Mouse (Mus musculus) kidney, postnatal 25 days (tissue): ENCODE measurements at regions not wholly inside any gene's neighbourhood (a gene's known extent, or its start where the extent isn't known, plus 50 kb on each side); places are given as distances from the start of the nearest gene placed in this dataset.

Source experiments
- DNase-seq, 2 experiments: peaks; one replicate each; pipeline ENCODE4 v3.0.0; 2021; ENCODE audit warnings: mixed read lengths in 2 of 2

GRCm38 (mm10) chr9:68268551-68268950, 385.0 kb upstream of the Rora start:
- DNase-seq, result no peak

- DNase-seq, result peak; percentile 29 to 58
Observed at GRCm38 (mm10) chr9:68302232-68302925, 351.2 kb upstream of the Rora start.

DNA sequence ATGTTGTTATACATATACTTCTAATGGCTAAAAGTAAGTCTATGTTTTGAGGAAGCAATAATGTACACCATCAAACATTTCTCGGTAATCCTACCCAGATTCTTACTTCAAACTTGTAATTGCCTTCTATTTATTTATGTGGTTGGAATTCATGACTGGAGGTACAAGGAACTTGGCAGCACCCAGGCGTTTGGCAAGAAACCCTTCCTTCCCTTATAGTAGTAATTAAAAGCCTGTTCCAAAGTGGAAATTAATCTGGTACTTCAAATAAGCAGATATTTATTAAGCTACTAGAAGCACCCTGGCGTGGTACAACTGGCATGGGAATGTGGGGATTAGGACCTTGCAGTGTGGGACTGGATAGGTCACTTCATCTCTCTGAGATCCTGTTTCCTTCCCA, 322.9 kb upstream of the Rora start:
- DNase-seq, result no peak

DNA sequence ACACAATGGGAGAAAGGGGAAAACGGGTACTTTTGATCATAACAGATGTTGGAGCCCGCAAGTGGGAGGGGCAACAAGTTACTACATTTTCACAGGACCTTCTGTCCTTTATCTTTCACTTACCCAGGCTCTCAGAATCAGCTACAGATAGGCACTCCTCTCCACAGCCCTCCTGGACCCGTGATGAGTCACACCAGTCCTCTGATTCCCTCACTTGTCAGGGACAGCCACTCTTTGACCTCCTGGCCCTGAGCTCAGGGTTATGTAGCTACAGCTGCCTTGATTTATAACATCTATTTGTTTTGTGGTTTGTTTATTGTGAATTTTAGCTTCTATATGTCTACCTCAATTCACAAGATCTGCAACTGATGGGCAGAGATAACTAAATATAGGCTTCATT, 312.7 kb upstream of the Rora start:
- DNase-seq, result no peak

GRCm38 (mm10) chr9:68341511-68341910, 312.1 kb upstream of the Rora start:
- no peak for DNase-seq

DNA sequence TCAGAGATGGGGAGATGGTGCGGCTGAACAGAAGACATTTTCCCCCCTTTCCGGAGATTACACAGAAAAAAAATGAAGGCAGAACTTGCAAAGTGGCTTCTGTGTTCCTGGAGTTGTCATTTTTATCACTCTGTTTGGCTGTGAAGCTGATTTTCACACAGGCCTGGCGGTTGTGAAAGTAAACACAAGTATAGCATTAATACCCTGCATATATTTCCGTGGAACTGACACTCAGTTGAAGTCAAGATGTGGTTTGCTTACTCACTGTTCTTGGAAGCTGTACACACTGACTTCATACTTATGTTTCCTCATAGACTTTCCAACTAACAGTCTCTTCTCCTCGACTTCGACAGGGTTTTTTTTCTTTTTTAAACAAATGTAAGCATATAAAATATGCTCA, 306.2 kb upstream of the Rora start:
- DNase-seq, result no peak

DNA sequence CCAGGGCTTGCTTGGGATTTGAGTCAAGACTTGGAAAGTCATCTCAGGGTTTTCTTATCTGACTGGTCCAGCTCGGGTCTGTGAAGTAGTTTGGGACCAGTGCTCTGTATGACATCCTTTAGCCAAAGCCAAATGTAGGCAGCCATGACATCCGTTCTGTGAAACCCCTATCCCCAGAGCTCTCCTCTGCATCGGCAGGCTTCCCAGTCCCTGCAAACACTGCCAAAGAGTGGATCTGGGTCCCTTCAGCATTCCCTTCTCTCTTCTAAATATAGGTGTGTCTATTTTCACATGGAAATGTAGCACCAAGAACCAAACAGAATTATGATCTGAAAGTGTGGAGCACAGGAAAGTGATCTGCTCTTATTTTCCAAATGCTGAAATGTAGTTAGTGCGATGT, 302.1 kb upstream of the Rora start:
- DNase-seq, result no peak

- DNase-seq, result no peak
Observed at GRCm38 (mm10) chr9:68354470-68354869, 299.1 kb upstream of the Rora start.

DNA sequence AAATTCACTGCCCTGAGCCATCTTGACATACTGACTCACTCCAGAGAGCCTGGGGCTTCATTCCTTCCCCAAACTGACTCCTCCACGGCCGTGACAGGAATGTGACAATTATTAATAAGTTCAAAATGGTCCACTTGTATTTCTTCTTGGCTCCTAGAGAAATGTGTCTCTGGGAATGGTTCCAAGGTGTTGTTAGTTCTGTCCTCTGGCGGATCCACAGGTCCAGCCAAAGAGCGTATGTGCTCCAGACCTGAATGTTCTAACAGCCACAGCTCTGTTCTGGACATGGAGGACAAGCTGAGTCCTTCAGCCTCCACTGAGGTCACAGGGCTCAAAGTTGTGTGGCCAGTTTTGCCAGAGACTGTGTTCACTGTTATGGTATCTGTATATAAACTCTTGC, 297.5 kb upstream of the Rora start:
- no peak for DNase-seq

DNA sequence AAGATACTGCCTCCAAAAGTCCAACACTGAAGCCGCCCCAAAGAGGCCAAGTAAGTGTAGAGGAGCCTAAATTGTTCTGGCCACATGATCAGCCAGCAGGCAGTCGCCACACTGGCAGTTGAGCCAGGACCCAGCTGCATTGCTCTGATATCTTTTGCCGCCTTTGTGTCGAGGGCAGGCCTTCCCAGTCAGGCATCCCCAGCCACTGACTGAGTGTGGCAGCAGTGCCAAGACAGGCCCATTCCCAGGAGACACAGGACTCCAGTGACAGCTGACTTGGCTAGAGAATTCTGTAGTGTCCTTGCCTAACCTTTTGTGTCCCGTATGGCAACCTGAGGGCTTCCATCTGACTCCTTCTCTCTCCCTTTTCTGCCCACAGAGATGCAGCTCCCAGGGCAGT, 296.4 kb upstream of the Rora start:
- no peak for DNase-seq

GRCm38 (mm10) chr9:68366973-68367372, 286.6 kb upstream of the Rora start:
- DNase-seq, result no peak

DNA sequence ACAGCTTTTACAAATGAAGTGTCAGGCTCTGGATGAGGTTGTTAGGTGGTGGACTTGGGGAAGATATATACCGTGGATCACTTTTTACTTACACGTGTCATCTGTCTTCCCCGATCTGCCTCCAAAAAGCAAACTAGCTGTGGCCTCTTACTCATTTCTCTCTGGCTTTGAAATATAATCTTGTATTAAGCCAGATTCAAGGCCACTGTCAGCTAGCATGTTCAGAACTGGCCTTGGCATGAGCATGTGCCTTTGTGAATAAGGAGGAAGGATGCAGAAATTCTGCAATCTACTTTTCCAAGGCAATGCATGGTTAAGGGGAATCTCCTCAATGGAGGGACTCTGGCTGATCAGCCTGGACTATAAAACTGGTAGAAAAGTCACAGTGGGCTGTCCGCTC, 286.0 kb upstream of the Rora start:
- no peak for DNase-seq

DNA sequence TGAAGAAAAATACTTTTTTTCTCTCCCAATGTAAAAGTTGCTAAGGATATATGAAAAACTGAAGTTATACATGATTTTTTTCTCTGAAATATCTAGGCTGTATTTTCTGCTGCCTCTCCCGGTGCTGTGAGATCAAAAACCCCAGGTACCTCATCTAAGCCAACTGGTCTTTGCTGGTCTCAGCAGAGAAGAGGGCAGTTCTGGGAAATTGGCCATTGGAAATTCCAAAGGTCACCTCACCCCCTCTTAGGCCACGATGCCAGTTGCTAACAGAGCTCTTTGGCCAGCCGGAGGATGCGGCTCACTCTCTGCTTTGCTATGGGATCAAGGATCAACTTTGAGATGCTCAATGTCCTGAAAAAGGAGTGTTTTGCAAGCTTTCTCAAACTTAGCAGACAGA, 280.9 kb upstream of the Rora start:
- peak; percentile 68 to 82 for DNase-seq

DNA sequence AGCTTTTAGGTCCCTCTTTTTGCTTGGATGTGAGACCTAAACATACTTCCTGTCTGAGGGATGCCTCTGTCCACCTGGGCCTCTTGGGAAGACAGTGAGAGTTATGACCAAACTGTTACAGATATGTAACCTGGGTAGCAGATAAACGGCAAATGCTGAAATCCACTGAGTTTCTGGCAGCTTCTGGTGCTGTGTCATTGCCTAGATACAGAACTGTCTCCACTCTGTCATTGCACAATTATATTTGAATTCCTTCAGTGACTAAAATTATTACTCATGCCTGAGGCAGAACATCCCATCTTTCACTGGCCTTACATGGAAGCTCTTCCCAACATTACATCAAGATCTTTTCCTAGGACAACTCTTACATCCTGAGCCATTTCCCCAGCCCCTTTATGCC, 277.4 kb upstream of the Rora start:
- no peak for DNase-seq

- no peak for DNase-seq
Observed at GRCm38 (mm10) chr9:68381871-68382270, 271.7 kb upstream of the Rora start.

DNA sequence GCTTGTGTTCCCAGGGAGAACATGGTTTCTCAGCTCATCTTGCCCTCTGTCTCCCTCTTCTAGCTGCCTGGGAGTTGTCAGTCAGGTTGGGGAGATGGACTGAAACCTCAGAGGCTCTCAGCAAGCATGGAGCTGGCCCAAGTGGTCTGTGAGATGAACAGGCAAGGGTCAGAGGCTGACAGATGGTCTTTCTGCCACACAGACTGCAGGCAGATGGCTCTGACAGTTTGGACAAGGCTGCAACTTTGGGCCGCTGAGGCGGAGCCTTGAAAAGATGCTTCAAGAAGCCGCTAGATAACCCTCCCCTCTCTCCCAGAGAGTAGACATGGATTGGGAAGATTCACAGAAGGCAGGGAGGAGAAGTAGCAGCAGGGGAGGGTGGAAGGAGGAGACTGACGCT, 252.7 kb upstream of the Rora start:
- no peak for DNase-seq

GRCm38 (mm10) chr9:68402176-68402845, 251.3 kb upstream of the Rora start:
- DNase-seq, result peak in 1 of 2 experiments; percentile 24

GRCm38 (mm10) chr9:68402981-68403380, 250.6 kb upstream of the Rora start:
- DNase-seq, result no peak

DNA sequence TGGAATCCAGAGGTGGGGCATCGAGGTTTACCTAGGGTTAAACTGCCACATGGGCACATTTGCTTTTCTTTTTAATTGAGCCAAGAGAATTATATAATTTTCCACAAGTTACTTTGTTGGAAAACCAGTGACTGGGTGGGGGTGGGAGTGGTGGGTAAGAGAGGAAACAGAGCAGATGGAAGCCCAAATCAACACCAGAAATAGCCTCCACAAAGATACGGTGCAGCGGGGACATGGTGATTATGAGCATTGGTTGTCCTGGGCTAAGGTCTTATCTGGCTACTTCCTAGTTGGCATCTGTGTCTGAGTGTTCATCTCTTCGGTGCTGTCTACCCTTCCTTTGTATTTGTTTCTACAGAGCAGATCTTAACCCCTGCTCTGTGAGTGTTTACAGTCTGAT, 250.1 kb upstream of the Rora start:
- no peak for DNase-seq

DNA sequence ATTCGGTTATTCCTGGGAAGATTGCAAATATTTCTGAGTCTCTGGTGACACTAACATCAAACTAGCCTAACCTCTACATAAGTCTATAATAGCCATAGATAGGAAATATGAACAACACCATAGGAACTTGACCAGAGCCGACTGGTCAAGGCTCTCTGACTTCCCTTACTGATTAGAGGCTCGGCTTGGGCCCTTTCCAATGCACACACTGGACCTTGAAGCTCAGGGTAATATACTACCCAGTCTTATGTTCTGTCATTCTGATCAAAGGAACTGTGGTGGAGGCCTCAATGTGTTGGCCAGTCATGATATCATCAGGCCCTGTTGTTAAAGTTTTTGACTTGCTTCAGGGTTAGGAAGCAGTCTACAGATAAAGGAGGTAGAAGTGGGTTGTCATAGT, 243.8 kb upstream of the Rora start:
- DNase-seq, result no peak

DNA sequence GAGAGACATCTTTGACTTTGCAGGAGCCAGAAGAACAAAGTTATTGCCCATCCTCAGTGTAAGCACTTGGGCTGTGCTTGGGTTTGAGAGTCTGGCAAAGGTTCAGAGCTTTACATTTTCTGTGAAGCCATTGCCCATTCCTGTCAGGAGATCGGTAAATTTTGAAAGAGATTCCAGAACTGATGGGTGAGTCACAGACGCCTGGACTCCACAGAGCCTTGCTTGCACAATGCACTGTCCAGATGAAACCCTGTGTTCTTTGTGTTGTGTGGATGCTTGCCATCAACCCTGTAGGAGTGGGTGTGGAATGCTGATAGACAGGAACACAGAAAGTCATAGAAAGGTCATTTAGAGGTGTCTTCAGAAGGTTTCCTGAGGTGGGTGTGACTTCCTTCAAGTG, 227.3 kb upstream of the Rora start:
- DNase-seq, result no peak

- no peak for DNase-seq
Observed at GRCm38 (mm10) chr9:68462755-68463154, 190.8 kb upstream of the Rora start.

DNA sequence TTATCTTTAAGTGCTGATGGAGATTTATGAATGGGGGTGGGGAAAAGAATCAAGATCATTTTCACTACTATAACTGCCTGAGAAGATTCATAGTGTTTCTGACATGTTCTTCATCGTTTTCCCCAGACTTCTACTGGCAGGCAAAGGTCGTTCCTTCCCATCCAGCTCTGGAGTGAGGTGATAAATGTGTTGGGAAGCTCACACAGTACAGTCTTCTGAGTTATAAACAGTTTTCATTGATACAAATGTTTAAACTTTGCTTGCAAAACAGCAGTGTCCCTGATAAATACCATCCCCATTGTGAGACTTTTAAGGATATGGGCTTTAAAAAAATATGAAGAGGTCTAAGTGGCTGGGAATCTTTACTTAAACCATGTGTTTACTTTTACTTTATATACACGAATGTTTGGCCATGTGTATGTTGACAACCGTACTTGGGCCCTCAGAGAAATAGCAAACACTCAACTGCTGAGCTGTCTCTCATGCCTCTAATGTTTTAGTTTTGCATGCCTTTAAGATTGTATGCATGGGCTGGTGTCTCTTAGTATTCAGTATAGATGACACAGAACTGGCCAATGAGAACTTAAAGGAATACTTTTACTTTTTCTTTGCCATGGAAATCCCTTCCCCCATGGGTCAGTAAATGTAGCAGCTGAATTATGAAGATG, 189.8 kb upstream of the Rora start:
- no peak for DNase-seq

DNA sequence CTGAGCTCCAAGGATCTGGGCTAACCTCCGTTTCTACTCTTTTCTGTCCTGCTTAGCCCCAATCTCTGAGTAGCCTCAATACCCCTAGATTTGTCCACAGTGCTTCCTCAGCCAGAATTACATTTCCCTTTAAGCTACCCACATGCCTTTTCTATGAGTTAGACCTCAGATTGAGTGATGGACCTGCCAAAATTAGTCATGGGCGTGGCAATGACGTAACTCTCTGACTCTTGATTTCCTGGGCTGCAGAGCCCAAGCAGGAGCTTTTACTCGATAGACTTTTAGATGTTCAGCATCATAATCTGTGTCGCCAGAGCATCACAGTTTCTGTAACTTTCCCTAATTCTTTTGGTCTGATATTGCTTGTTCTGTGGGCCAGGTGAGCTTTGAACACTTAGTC, 186.9 kb upstream of the Rora start:
- DNase-seq, result no peak
